Mouse (Mus musculus) MEL-GATA-1-ER (cell line): ENCODE measurements around the gene Olfr555.
"Not testable (repeated sequence)": the region's sequence is repeated elsewhere in the genome, so short reads cannot be mapped to it uniquely, and the experiment has no call there.

Source experiments
- DNase-seq: peaks from one replicate; pipeline ENCODE4 v3.0.0-alpha.2; 2012; ENCODE audit warnings: low read depth; ENCODE audit errors: extremely low read depth

Gene Olfr555

DNA sequence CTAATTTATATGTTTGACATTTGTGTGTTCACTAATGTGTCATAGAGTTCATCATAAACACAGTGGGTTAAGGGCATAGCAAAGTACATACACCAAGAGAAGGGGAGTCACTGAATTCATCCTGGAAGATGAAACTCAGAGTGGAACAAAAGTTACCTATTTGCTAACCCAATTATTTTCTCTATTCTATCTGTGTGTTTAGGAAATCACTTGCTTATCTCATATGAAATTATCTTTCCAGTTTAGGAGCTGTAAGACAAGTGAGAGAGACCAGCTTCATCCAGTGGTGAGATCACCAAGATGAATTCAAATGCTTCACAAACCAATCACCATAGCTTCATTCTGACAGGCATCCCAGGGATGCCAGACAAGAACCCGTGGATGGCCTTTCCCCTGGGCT is at the start of gene Olfr555:
TSS of gene Olfr555 (plus strand) at position 301 of the 400 bp plus-strand sequence.
- DNase-seq = no peak

GRCm38 (mm10) chr7:102618118-102618517 is 40.5 kb upstream of the Olfr555 start, which contains the start of gene Olfr553:
Gene Olfr553 (minus strand): TSS chr7:102618218.
- DNase-seq = no peak

DNA sequence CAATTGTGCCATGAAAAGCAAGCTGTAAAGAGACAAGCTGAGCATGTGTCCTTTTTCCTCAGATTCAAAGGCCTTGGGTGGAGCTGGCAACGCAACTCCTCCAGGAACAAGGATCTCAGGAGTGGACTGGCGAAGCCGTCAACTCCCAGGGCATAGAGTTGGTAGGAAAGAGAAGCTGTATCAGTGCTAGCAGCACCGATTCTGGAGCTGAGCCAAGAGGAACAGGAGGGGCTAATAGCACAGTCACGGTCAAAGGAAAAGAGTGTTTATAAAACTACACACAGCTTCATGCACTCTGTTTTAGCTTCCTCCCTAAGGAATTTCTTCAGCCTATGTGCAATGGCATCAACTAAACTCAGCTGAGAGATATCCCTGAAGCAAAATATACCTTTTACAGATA is 39.0 kb upstream of the Olfr555 start:
- DNase-seq = peak; percentile 25

- DNase-seq = not testable (repeated sequence)
Observed at GRCm38 (mm10) chr7:102620368-102620767, 38.3 kb upstream of the Olfr555 start.

GRCm38 (mm10) chr7:102636665-102637064 is 22.0 kb upstream of the Olfr555 start:
- peak; percentile 30 for DNase-seq

DNA sequence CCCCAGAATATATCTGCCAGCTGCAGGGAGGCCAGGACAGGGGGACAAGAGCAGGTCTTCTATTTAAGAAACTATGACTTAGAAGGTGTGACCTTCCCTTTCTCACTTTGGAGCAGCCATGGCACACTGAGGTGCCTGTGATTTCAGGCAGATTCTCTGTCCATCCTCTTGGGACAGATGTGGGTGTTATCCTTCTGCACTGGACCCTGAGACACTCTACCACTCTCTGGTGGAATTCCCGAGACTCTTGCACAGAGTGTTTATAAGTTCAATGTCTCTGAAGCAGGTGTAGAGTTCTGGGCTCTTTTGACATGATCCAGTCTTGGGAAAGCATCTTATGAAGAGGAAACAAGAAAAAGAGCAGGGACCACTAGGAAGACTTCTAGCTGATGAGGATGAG is 20.5 kb upstream of the Olfr555 start, which contains the start of gene Olfr554:
TSS of gene Olfr554 (plus strand) at position 301 of the 400 bp plus-strand sequence.
- DNase-seq = no peak

GRCm38 (mm10) chr7:102644945-102645344 is 13.7 kb upstream of the Olfr555 start:
- DNase-seq = not testable (repeated sequence)

DNA sequence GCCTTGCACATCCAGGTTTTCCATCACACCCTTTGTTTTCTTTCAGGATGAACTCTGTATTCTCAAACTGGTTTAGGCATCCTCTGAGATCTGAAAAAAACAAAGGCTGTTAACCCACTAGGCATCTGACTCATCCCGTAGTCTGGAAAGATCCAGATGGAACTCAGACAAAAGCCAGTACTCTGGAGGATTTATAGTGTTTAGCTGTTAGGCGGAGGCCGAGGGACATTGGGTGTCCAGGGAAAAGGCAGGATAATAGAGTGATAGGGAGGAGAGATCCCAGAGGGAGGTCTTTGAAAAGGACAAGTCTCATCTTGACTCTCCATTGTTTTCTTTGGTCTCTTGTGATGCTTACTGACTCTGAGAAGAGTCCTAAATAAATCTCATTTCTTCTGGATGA is 6.0 kb downstream of the Olfr555 start, which contains the start of gene Olfr556:
TSS of gene Olfr556 (plus strand) at position 301 of the 400 bp plus-strand sequence.
- DNase-seq = no peak

DNA sequence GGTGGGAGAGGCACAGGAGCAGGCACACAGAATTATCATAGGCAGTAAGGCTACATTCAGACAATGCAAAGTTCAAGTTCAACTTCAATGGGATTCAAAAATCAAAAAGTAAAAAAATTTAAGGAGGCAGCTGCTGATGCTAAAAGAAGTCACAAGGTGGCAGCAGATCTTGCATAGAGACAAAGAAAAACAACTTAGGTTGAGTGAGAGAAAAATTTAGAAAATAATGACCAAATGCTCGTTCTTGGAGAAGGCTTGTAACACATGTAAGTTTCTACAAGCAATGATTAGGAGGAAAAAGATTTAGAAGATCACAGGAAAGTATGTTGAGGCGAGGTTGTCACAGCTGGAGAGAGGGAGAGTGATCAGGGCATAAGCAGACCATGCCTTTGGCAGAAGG is 6.8 kb downstream of the Olfr555 start:
- peak; percentile 3 for DNase-seq

GRCm38 (mm10) chr7:102676225-102676624 is 17.6 kb downstream of the Olfr555 start:
- DNase-seq = no peak

GRCm38 (mm10) chr7:102681916-102682315 is 23.3 kb downstream of the Olfr555 start:
- no peak for DNase-seq

GRCm38 (mm10) chr7:102686944-102687501 is 28.4 kb downstream of the Olfr555 start, which contains the start of gene Trim68:
Gene Trim68 (minus strand): TSS chr7:102687327.
- no peak for DNase-seq

DNA sequence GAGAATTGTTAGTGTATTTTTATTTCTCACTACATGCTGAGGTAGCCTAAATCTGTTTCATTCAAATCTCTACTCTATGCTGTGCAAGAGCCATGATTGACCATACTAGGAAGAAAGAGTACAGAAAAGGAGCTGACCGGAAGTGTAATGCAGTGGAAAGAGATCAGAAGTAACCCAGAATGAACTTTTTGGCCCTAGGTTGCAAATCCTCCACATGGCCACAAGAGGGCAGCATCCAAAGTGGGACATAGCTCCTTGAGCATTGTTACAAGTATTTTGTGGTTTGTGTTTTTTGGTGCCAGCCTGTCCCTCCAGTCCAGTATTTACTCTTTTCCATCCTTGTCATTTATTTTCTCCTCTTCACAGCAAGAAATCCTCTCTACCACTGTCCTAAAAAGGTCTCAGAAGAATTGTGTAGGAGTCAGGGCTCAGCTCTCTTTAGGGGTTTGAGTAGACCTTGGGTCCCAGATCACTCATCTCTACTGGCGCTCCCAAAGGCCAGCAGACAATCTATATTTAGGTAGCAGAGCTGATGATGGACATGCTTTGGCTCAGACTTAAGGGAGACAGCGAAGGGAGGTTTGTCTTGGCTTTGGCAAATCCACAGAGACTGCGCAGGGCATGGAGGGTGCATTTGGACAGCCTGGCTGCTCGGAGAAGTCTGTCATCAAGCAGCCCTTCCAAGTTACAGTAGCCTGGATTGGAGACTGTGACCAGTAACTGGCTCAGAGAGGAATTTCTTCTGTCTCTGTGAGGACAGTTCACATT is 36.9 kb downstream of the Olfr555 start, which contains the start of gene Olfr557:
TSS of gene Olfr557 (plus strand) at position 553 of the 768 bp plus-strand sequence.
- peak; percentile 20 for DNase-seq

- no peak for DNase-seq
Observed at GRCm38 (mm10) chr7:102698461-102698860, 39.8 kb downstream of the Olfr555 start.

GRCm38 (mm10) chr7:102701915-102702314 is 43.3 kb downstream of the Olfr555 start, which contains the start of gene Olfr558:
Gene Olfr558 (plus strand): TSS chr7:102702215.
- no peak for DNase-seq
